Mouse (Mus musculus) ES-E14 (cell line): Measurements from ENCODE around the gene Mup6. TPM values are rescaled to one million over a fixed set of nuclear protein-coding genes. Genes with fewer than 3 reads are reported as not detected.
"Not testable (repeated sequence)": the region's sequence is repeated elsewhere in the genome, so short reads cannot be mapped to it uniquely, and the experiment has no call there.

ENCODE experiments used
- DNase-seq: peaks from one replicate; pipeline ENCODE4 v3.0.0-alpha.2; 2013; ENCODE audit warnings: low read depth, low spot score
- H3K27ac ChIP-seq: 2 replicates; pipeline ENCODE4 v1.5.1; 2012; ENCODE audit warnings: low read depth, mild to moderate bottlenecking, low read length, moderate library complexity, mixed read lengths; ENCODE audit not compliant: poor library complexity, insufficient read depth, severe bottlenecking
- H3K36me3 ChIP-seq: 2 replicates; pipeline ENCODE4 v1.6.1; 2012; ENCODE audit warnings: mild to moderate bottlenecking, low read length, moderate library complexity, mixed read lengths; ENCODE audit not compliant: control insufficient read depth, poor library complexity, insufficient read depth, severe bottlenecking
- H3K4me1 ChIP-seq, 2 experiments: fragments of 150-350 bp in 1 of 2; sonication (generic) in 1 of 2; 2 replicates each; pipeline ENCODE4 v1.6.1; 2012; ENCODE audit warnings: low read length in 2 of 2, mild to moderate bottlenecking in 1 of 2, mixed read lengths in 1 of 2; ENCODE audit not compliant: control insufficient read depth in 2 of 2, insufficient read depth in 2 of 2, poor library complexity in 1 of 2
- H3K4me3 ChIP-seq, 2 experiments: fragments of 150-350 bp in 1 of 2; sonication (generic) in 1 of 2; 2 replicates each; pipeline ENCODE4 v1.5.1; 2012; ENCODE audit warnings: low read length in 2 of 2, low read depth in 1 of 2, mild to moderate bottlenecking in 1 of 2, mixed read lengths in 1 of 2; ENCODE audit not compliant: insufficient read depth in 1 of 2, poor library complexity in 1 of 2, severe bottlenecking in 1 of 2
- H3K9ac ChIP-seq: 2 replicates; pipeline ENCODE4 v1.6.1; 2012; ENCODE audit warnings: low read depth, mild to moderate bottlenecking, low read length, mixed read lengths; ENCODE audit not compliant: poor library complexity, insufficient read depth, severe bottlenecking
- H3K9me3 ChIP-seq: fragments of 150-350 bp; sonication (generic); 2 replicates; pipeline ENCODE4 v1.6.1; 2012; ENCODE audit warnings: low read depth, mild to moderate bottlenecking, low read length; ENCODE audit not compliant: control insufficient read depth, insufficient read depth
- CHD2 ChIP-seq: IDR thresholded peaks from 2 replicates; pipeline ENCODE4 v1.6.1; 2014; ENCODE audit warnings: mild to moderate bottlenecking, low read depth, low read length, inconsistent platforms
- HCFC1 ChIP-seq: IDR thresholded peaks from 2 replicates; pipeline ENCODE4 v1.6.1; 2012; ENCODE audit warnings: low read length, inconsistent platforms, borderline replicate concordance; ENCODE audit not compliant: insufficient read depth
- MAFK ChIP-seq: IDR thresholded peaks from 2 replicates; pipeline ENCODE4 v1.6.1; 2014; ENCODE audit warnings: mild to moderate bottlenecking, low read depth, low read length, inconsistent platforms; ENCODE audit not compliant: insufficient read depth
- ZC3H11A ChIP-seq: IDR thresholded peaks from 2 replicates; pipeline ENCODE4 v1.6.1; 2012; ENCODE audit warnings: low read depth, mild to moderate bottlenecking, inconsistent platforms, low read length, borderline replicate concordance
- ZNF384 ChIP-seq: IDR thresholded peaks from 2 replicates; pipeline ENCODE4 v1.6.1; 2012; ENCODE audit warnings: low read depth, low read length, inconsistent platforms
- in situ Hi-C, 2 experiments: fragments of 600-800 bp; cut with MboI; formaldehyde crosslinking; loops; one replicate each; pipeline ENCODE4 v1.15.1; 2025; ENCODE audit warnings: low sequenced_read_pairs in 2 of 2, inconsistent platforms in 1 of 2; ENCODE audit not compliant: unreplicated experiment in 2 of 2
- total RNA-seq: library from RNA; depleted of rRNA; stranded (reverse); fragments of 300-350 nt; gene quantifications from 2 replicates; pipeline ENCODE4 v1.2.3, GENCODE M21; 2012

The Mup6 gene
- total RNA-seq, 1 experiment, result 2.5 TPM

GRCm38 (mm10) chr4:59927666-59928065, 36.4 kb upstream of the Mup6 start:
- Histone ChIP-seq H3K9me3 (no peaks in the 10 kb centered on the region), H3K4me1 (no peaks in the 10 kb centered on the region), H3K4me3 (no peak overlapping the region), H3K36me3 (no peaks in the 10 kb centered on the region), H3K27ac (no peak overlapping the region), H3K9ac (no peak overlapping the region)
- in situ Hi-C loops, result no loop called here
- TF ChIP-seq HCFC1, result no peak
- no peak for TF ChIP-seq ZNF384
- DNase-seq, result no peak

GRCm38 (mm10) chr4:59928347-59928746, 35.7 kb upstream of the Mup6 start:
- TF ChIP-seq CHD2, result no peak
- TF ChIP-seq MAFK, result 0 out of 2 replicates have a peak, but pooled peaks have one; percentile 23
- TF ChIP-seq ZC3H11A, result peak; percentile 79; the same call in 1 of the 2 replicates
- peak; percentile 98 for TF ChIP-seq ZNF384
- Histone ChIP-seq H3K9me3 (no peaks in the 10 kb centered on the region), H3K27ac (no peak overlapping the region), H3K4me1 (peaks cover 0 to under 1% of the 10 kb centered on the region in 2 experiments; a peak in 1 of 4 replicates), H3K4me3 (no peak overlapping the region), H3K9ac (no peak overlapping the region), H3K36me3 (no peaks in the 10 kb centered on the region)
- peak; percentile 88 for DNase-seq
- in situ Hi-C loops, result no loop called here

GRCm38 (mm10) chr4:59932505-59933281, 31.4 kb upstream of the Mup6 start:
- peak; percentile 58 for DNase-seq
- TF ChIP-seq ZC3H11A, result peak; percentile 75; the same call in 1 of the 2 replicates
- TF ChIP-seq ZNF384, result no peak
- no peak for TF ChIP-seq CHD2
- TF ChIP-seq HCFC1, result no peak
- TF ChIP-seq MAFK, result no peak
- H3K4me1 ChIP-seq, result peaks cover 0 to 2% of the 10 kb centered on the region in 2 experiments; a peak in 1 of 4 replicates
- H3K9me3 ChIP-seq, result no peaks in the 10 kb centered on the region
- no peak overlapping the region for H3K9ac ChIP-seq
- in situ Hi-C loops, result loop anchor here in 1 of 2 experiments (10.0 kb wide), 1 partner anchor 72 kb away; no protein-coding TSS in a partner anchor
- H3K36me3 ChIP-seq, result no peaks in the 10 kb centered on the region
- no peak overlapping the region for H3K27ac ChIP-seq
- H3K4me3 ChIP-seq, result no peak overlapping the region

GRCm38 (mm10) chr4:59937543-59937942, 26.6 kb upstream of the Mup6 start:
- TF ChIP-seq CHD2, result no peak
- no peak for TF ChIP-seq HCFC1
- no peak for TF ChIP-seq MAFK
- no peak for TF ChIP-seq ZC3H11A
- TF ChIP-seq ZNF384, result no peak
- Histone ChIP-seq H3K4me3 (no peak overlapping the region), H3K4me1 (peaks cover 0 to 4% of the 10 kb centered on the region in 2 experiments; a peak in 1 of 4 replicates), H3K9me3 (no peaks in the 10 kb centered on the region), H3K36me3 (no peaks in the 10 kb centered on the region), H3K27ac (no peak overlapping the region), H3K9ac (no peak overlapping the region)
- no peak for DNase-seq
- in situ Hi-C loops, result loop anchor here in 1 of 2 experiments (10.0 kb wide), 1 partner anchor 67 kb away; no protein-coding TSS in a partner anchor

- H3K4me1 ChIP-seq, result peaks cover 4 to 16% of the 10 kb centered on the region in 2 experiments; a peak in 3 of 4 replicates
- no peak within 1 kb of the TSS for H3K9ac ChIP-seq
- no peak within 1 kb of the TSS for H3K27ac ChIP-seq
- no peak within 1 kb of the TSS for H3K4me3 ChIP-seq
- H3K9me3 ChIP-seq, result no peaks in the 10 kb centered on the region
- no peaks in the 10 kb centered on the region for H3K36me3 ChIP-seq
- in situ Hi-C loops, result no loop called here
- TF ChIP-seq CHD2 (no peak), MAFK (no peak), ZNF384 (no peak), HCFC1 (no peak), ZC3H11A (no peak)
- DNase-seq, result no peak
Measured at GRCm38 (mm10) chr4:59960610-59961009, 3.5 kb upstream of the Mup6 start, which contains the start of gene Mup4. Mup4 (minus strand) TSS chr4:59960710.

- H3K9ac ChIP-seq, H3K27ac ChIP-seq, H3K36me3 ChIP-seq, in situ Hi-C loops, H3K4me1 ChIP-seq, H3K4me3 ChIP-seq, H3K9me3 ChIP-seq: not testable (repeated sequence)
- peak; percentile 12 for DNase-seq
Measured at GRCm38 (mm10) chr4:59997894-59998293, 33.8 kb downstream of the Mup6 start.

GRCm38 (mm10) chr4:60020141-60020540, 56.0 kb downstream of the Mup6 start:
- H3K4me1 ChIP-seq, H3K36me3 ChIP-seq, H3K9me3 ChIP-seq, in situ Hi-C loops, H3K27ac ChIP-seq, H3K9ac ChIP-seq, H3K4me3 ChIP-seq, DNase-seq: not testable (repeated sequence)
